Mouse (Mus musculus) embryonic facial prominence, embryonic 12.5 days (tissue): ENCODE measurements around the gene Erg. TPM values are rescaled to one million over a fixed set of nuclear protein-coding genes. Genes with fewer than 3 reads are reported as not detected.

Source experiments
- ATAC-seq: fragments of 200-750 bp; cut with Nextera tagmentation; 2 replicates; pipeline ENCODE4 v1.8.0; 2017; ENCODE audit not compliant: insufficient number of reproducible peaks, insufficient read depth, low FRiP score, low TSS enrichment
- H3K27ac ChIP-seq: fragments of 300-500 bp; sonication (generic); 2 replicates; pipeline ENCODE4 v1.5.1; 2016; ENCODE audit warnings: mild to moderate bottlenecking
- H3K27me3 ChIP-seq: fragments of 300-500 bp; sonication (generic); 2 replicates; pipeline ENCODE4 v1.6.1; 2016; ENCODE audit warnings: mild to moderate bottlenecking, moderate library complexity
- H3K36me3 ChIP-seq: fragments of 300-500 bp; sonication (generic); 2 replicates; pipeline ENCODE4 v1.6.1; 2016; ENCODE audit warnings: mild to moderate bottlenecking
- H3K4me1 ChIP-seq: fragments of 300-500 bp; sonication (generic); 2 replicates; pipeline ENCODE4 v1.6.1; 2016
- H3K4me2 ChIP-seq: fragments of 300-500 bp; sonication (generic); replicated peaks from 2 replicates; pipeline ENCODE4 v1.6.1; 2016; ENCODE audit warnings: mild to moderate bottlenecking, moderate library complexity
- H3K4me3 ChIP-seq: fragments of 300-500 bp; sonication (generic); 2 replicates; pipeline ENCODE4 v1.5.1; 2016; ENCODE audit warnings: mild to moderate bottlenecking
- H3K9ac ChIP-seq: fragments of 300-500 bp; sonication (generic); 2 replicates; pipeline ENCODE4 v1.6.1; 2016; ENCODE audit warnings: mild to moderate bottlenecking, moderate library complexity
- H3K9me3 ChIP-seq: fragments of 300-500 bp; sonication (generic); 2 replicates; pipeline ENCODE4 v1.6.1; 2016; ENCODE audit warnings: mild to moderate bottlenecking, moderate library complexity
- whole genome bisulfite sequencing: fragments of 180-500 bp; shearing (Covaris S2); methylation state at CpG from one replicate; pipeline ENCODE4 v1.1.7; 2016; 5-methylcytosine and 5-hydroxymethylcytosine counted together
- polyA plus RNA-seq: library from polyadenylated mRNA; unstranded; fragments of >200 nt; fragmentation: Nextera tagmentation; extraction: Ambion mirVana; gene quantifications from 2 replicates; pipeline ENCODE4 v1.2.1, GENCODE M21; 2016

Gene Erg
- polyA plus RNA-seq, 1 experiment from 2014 or later, result 14.0 TPM

- H3K4me1 ChIP-seq, result peaks cover 13% of the 10 kb centered on the region; the same call in 1 of the 2 replicates
- no peak overlapping the region for H3K9ac ChIP-seq
- H3K4me3 ChIP-seq, result no peak overlapping the region
- no peak overlapping the region for H3K27ac ChIP-seq
- no peak overlapping the region for H3K4me2 ChIP-seq
- 89% methylated on average over 8 of the region's 8 CpGs for WGBS
- no peaks in the 10 kb centered on the region for H3K9me3 ChIP-seq
- no peak for ATAC-seq
- H3K27me3 ChIP-seq, result no peaks in the 10 kb centered on the region
- H3K36me3 ChIP-seq, result no peaks in the 10 kb centered on the region
Measured at GRCm38 (mm10) chr16:95455896-95456295, 130.5 kb downstream of the Erg start.

DNA sequence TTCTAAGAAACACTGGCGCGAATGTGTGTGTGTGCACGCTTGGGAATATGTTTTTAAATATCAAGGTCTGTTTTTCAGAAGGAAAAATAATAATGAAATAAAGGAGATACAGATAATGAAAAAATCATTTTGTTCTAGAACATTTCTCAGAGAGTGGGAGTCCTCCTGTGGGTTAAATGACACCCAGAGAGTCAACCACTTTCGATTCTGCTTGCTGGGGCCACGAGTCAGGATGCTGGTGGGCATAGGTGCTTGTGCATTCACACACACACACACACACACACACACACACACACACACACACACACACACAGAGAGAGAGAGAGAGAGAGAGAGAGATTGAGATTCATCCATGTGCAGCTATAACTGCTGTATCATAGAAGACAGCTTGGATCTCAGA, 130.9 kb downstream of the Erg start:
- WGBS, result 90% methylated on average over 5 of the region's 5 CpGs
- H3K9ac ChIP-seq, result no peak overlapping the region
- H3K27ac ChIP-seq, result no peak overlapping the region
- H3K27me3 ChIP-seq, result no peaks in the 10 kb centered on the region
- H3K4me3 ChIP-seq, result no peak overlapping the region
- no peaks in the 10 kb centered on the region for H3K9me3 ChIP-seq
- no peaks in the 10 kb centered on the region for H3K36me3 ChIP-seq
- peaks cover 12% of the 10 kb centered on the region; the same call in 1 of the 2 replicates for H3K4me1 ChIP-seq
- ATAC-seq, result no peak
- H3K4me2 ChIP-seq, result no peak overlapping the region

- H3K4me1 ChIP-seq, result peaks cover 9% of the 10 kb centered on the region; the same call in 1 of the 2 replicates
- no peaks in the 10 kb centered on the region for H3K36me3 ChIP-seq
- ATAC-seq, result no peak
- no peak overlapping the region for H3K9ac ChIP-seq
- no peak overlapping the region for H3K27ac ChIP-seq
- H3K4me2 ChIP-seq, result no peak overlapping the region
- no peaks in the 10 kb centered on the region for H3K27me3 ChIP-seq
- H3K9me3 ChIP-seq, result no peaks in the 10 kb centered on the region
- 85% methylated on average over 8 of the region's 8 CpGs for WGBS
- H3K4me3 ChIP-seq, result no peak overlapping the region
Measured at GRCm38 (mm10) chr16:95452411-95452810, 134.0 kb downstream of the Erg start.

DNA sequence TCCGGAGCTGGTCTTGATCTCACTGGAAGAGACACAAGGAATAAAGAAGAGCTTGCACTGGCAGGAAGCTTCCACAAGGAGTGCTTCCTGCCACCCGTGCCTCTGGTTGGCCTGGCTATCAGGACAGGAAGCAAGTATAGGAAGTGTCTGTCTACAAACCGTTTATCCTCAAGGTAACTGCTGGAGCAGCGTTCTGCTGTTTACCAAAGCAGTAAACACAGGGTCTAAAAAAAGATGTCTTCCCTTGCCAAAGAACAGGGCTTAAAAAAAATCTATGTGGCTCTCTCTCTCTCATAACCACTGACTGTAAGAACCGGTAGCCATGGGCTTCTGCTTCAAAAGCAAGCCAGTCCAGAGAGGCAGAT, 137.1 kb downstream of the Erg start:
- Histone ChIP-seq H3K27me3 (no peaks in the 10 kb centered on the region), H3K27ac (no peak overlapping the region), H3K4me3 (no peak overlapping the region), H3K9ac (no peak overlapping the region), H3K36me3 (no peaks in the 10 kb centered on the region), H3K4me1 (peaks cover 9% of the 10 kb centered on the region; the same call in 1 of the 2 replicates), H3K4me2 (no peak overlapping the region), H3K9me3 (no peaks in the 10 kb centered on the region)
- ATAC-seq, result no peak
- WGBS, result 68% methylated on average over 5 of the region's 5 CpGs

- WGBS, result 79% methylated on average over 9 of the region's 9 CpGs
- H3K9me3 ChIP-seq, result no peaks in the 10 kb centered on the region
- H3K4me2 ChIP-seq, result no peak overlapping the region
- no peaks in the 10 kb centered on the region for H3K27me3 ChIP-seq
- H3K27ac ChIP-seq, result no peak overlapping the region
- ATAC-seq, result no peak
- H3K9ac ChIP-seq, result no peak overlapping the region
- peaks cover 9% of the 10 kb centered on the region; the same call in 1 of the 2 replicates for H3K4me1 ChIP-seq
- no peaks in the 10 kb centered on the region for H3K36me3 ChIP-seq
- H3K4me3 ChIP-seq, result no peak overlapping the region
Measured at GRCm38 (mm10) chr16:95448643-95449360, 137.6 kb downstream of the Erg start.

DNA sequence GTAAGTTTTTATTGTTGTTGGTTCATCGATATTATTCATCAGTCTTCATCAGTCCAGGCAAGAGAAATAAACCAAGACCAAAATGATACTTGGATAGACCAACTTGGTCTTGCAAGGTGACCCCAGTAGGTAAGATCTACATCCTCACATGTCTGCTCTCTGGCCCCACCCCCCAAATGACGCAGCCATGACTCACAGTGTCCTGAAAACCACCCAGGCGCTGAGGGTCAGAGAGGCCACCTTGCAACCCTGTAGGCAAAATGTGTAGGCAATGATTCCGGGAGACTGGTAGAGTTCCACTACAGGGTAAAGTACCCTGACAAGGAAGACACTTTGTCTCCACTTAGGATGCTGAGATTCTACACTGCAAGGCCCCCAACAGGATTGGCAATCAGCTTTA, 138.5 kb downstream of the Erg start:
- Histone ChIP-seq H3K4me2 (no peak overlapping the region), H3K4me3 (no peak overlapping the region), H3K4me1 (peaks cover 9% of the 10 kb centered on the region; the same call in 1 of the 2 replicates), H3K9ac (no peak overlapping the region), H3K36me3 (no peaks in the 10 kb centered on the region), H3K9me3 (no peaks in the 10 kb centered on the region), H3K27ac (no peak overlapping the region), H3K27me3 (no peaks in the 10 kb centered on the region)
- no peak for ATAC-seq
- WGBS, result 82% methylated on average over 4 of the region's 4 CpGs

GRCm38 (mm10) chr16:95446368-95446767, 140.0 kb downstream of the Erg start:
- H3K36me3 ChIP-seq, result no peaks in the 10 kb centered on the region
- 74% methylated on average over 2 of the region's 2 CpGs for WGBS
- peaks cover 12% of the 10 kb centered on the region; the same call in 1 of the 2 replicates for H3K4me1 ChIP-seq
- ATAC-seq, result no peak
- H3K27me3 ChIP-seq, result no peaks in the 10 kb centered on the region
- H3K27ac ChIP-seq, result no peak overlapping the region
- no peak overlapping the region for H3K9ac ChIP-seq
- H3K4me3 ChIP-seq, result no peak overlapping the region
- no peak overlapping the region for H3K4me2 ChIP-seq
- H3K9me3 ChIP-seq, result no peaks in the 10 kb centered on the region

DNA sequence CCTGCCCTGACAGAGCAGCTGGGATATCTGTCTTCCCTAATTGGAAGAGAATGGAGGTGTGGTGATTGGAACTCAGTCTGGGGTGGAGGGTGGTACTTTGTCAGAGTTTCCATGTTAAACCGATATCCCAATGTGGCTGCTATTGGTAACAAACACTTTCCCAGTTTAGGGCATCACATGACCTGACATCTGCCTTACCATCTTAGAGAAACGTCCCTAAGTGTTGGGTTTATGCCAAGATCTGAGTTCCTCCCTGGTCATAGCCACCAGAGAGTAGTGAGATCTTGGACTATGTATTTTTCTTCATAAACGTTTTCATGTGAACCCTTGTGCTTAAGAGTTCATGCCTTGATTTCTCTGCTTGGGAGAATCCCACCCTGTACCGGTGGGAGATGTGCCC, 144.4 kb downstream of the Erg start:
- H3K36me3 ChIP-seq, result no peaks in the 10 kb centered on the region
- no peak overlapping the region for H3K4me2 ChIP-seq
- H3K4me1 ChIP-seq, result peaks cover 24% of the 10 kb centered on the region; the same call in 1 of the 2 replicates
- WGBS, result 69% methylated on average over 4 of the region's 4 CpGs
- H3K4me3 ChIP-seq, result no peak overlapping the region
- no peak overlapping the region for H3K27ac ChIP-seq
- H3K9ac ChIP-seq, result no peak overlapping the region
- no peaks in the 10 kb centered on the region for H3K9me3 ChIP-seq
- ATAC-seq, result no peak
- H3K27me3 ChIP-seq, result no peaks in the 10 kb centered on the region

- Histone ChIP-seq H3K27me3 (no peaks in the 10 kb centered on the region), H3K4me2 (no peak overlapping the region), H3K4me1 (peaks cover 24% of the 10 kb centered on the region; the same call in 1 of the 2 replicates), H3K9me3 (no peaks in the 10 kb centered on the region), H3K9ac (no peak overlapping the region), H3K36me3 (no peaks in the 10 kb centered on the region), H3K27ac (no peak overlapping the region), H3K4me3 (no peak overlapping the region)
- no peak for ATAC-seq
- WGBS, result 54% methylated on average over 7 of the region's 7 CpGs
Measured at GRCm38 (mm10) chr16:95441179-95441578, 145.2 kb downstream of the Erg start.

GRCm38 (mm10) chr16:95440334-95440733, 146.1 kb downstream of the Erg start:
- no peak for ATAC-seq
- H3K27ac ChIP-seq, result no peak overlapping the region
- WGBS, result 87% methylated on average over 7 of the region's 7 CpGs

GRCm38 (mm10) chr16:95439794-95440193, 146.6 kb downstream of the Erg start:
- Histone ChIP-seq H3K4me3 (no peak overlapping the region), H3K4me2 (no peak overlapping the region), H3K27ac (no peak overlapping the region), H3K36me3 (no peaks in the 10 kb centered on the region), H3K4me1 (peaks cover 24% of the 10 kb centered on the region; the same call in 1 of the 2 replicates), H3K27me3 (no peaks in the 10 kb centered on the region), H3K9me3 (no peaks in the 10 kb centered on the region), H3K9ac (no peak overlapping the region)
- 84% methylated on average over 8 of the region's 8 CpGs for WGBS
- ATAC-seq, result no peak

More at GRCm38 (mm10) chr16:95440334-95440733, 146.1 kb downstream of the Erg start:
- Histone ChIP-seq H3K9ac (no peak overlapping the region), H3K4me2 (no peak overlapping the region), H3K9me3 (no peaks in the 10 kb centered on the region), H3K27me3 (no peaks in the 10 kb centered on the region), H3K4me3 (no peak overlapping the region), H3K4me1 (peaks cover 24% of the 10 kb centered on the region; the same call in 1 of the 2 replicates), H3K36me3 (no peaks in the 10 kb centered on the region)

DNA sequence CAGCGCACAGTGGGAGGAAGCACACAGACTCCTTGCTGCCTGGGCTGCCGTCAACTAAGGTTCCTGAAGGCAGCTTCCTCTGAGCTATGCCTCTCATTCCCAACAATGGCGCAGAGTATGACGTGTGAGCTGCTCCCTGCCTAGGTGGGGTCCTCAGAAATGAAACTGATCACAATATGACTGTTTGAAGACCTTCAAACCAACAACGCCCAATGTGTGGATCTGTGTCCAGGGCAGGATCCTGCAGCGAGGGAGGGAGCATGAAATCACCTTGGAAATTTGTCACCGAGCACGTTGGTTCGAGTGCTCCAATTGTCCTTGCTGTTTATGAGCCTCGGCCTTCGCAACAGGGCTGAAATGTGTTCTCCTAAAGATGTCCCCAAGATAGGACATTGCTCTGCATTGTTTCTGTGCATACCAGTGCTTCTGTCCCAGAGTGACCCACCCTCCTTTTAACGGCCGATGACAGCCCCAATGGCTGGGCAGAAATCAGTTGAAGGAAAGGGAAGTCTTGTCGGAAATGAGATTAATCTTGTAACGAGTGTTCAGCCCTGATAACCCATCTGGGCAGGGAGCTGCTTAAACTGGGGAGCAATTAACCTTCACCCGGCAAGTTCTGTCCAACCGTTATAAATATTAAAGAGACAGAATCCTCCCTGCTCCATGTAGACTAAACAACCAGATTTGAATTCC, 147.4 kb downstream of the Erg start:
- peaks cover 24% of the 10 kb centered on the region; the same call in 1 of the 2 replicates for H3K4me1 ChIP-seq
- no peaks in the 10 kb centered on the region for H3K36me3 ChIP-seq
- H3K4me3 ChIP-seq, result no peak overlapping the region
- no peak overlapping the region for H3K27ac ChIP-seq
- no peak overlapping the region for H3K4me2 ChIP-seq
- H3K9ac ChIP-seq, result no peak overlapping the region
- no peaks in the 10 kb centered on the region for H3K9me3 ChIP-seq
- WGBS, result 77% methylated on average over 17 of the region's 17 CpGs
- no peaks in the 10 kb centered on the region for H3K27me3 ChIP-seq
- ATAC-seq, result no peak
